Mouse (Mus musculus) granulocyte monocyte progenitor cell, adult 5-6 weeks (primary cell): ENCODE measurements at regions not wholly inside any gene's neighbourhood (a gene's known extent, or its start where the extent isn't known, plus 50 kb on each side); places are given as distances from the start of the nearest gene placed in this dataset.

ENCODE experiments used
- ATAC-seq: replicated peaks from 2 replicates; pipeline ENCODE4 v1.8.0; 2016; ENCODE audit warnings: mild to moderate bottlenecking, moderate TSS enrichment, inconsistent platforms; ENCODE audit not compliant: poor library complexity, severe bottlenecking

- ATAC-seq = no peak
Measured at GRCm38 (mm10) chr3:58135607-58136365, 278.7 kb upstream of the Tsc22d2 start.

- ATAC-seq = no peak
Measured at GRCm38 (mm10) chr3:58138726-58139585, 275.6 kb upstream of the Tsc22d2 start.

GRCm38 (mm10) chr3:58146108-58146507 lies 268.4 kb upstream of the Tsc22d2 start:
- ATAC-seq = no peak

- no peak for ATAC-seq
Measured at GRCm38 (mm10) chr3:58146762-58147161, 267.8 kb upstream of the Tsc22d2 start.

- no peak for ATAC-seq
Measured at GRCm38 (mm10) chr3:58153141-58153540, 261.4 kb upstream of the Tsc22d2 start.

GRCm38 (mm10) chr3:58153874-58154756 lies 260.4 kb upstream of the Tsc22d2 start:
- no peak for ATAC-seq

- ATAC-seq = peak; percentile 70
Measured at GRCm38 (mm10) chr3:58159384-58159783, 255.1 kb upstream of the Tsc22d2 start.

GRCm38 (mm10) chr3:58162238-58162637 lies 252.3 kb upstream of the Tsc22d2 start:
- no peak for ATAC-seq

- ATAC-seq = peak; percentile 89
Measured at GRCm38 (mm10) chr3:58163806-58164205, 250.7 kb upstream of the Tsc22d2 start.

GRCm38 (mm10) chr3:58166628-58167027 lies 247.9 kb upstream of the Tsc22d2 start:
- ATAC-seq = no peak

GRCm38 (mm10) chr3:58167121-58167520 lies 247.4 kb upstream of the Tsc22d2 start:
- no peak for ATAC-seq

GRCm38 (mm10) chr3:58167761-58168290 lies 246.7 kb upstream of the Tsc22d2 start:
- no peak for ATAC-seq

GRCm38 (mm10) chr3:58168522-58169185 lies 245.9 kb upstream of the Tsc22d2 start:
- no peak for ATAC-seq

GRCm38 (mm10) chr3:58169786-58170185 lies 244.7 kb upstream of the Tsc22d2 start:
- no peak for ATAC-seq

GRCm38 (mm10) chr3:58172096-58172495 lies 242.4 kb upstream of the Tsc22d2 start:
- ATAC-seq = no peak

GRCm38 (mm10) chr3:58173821-58174220 lies 240.7 kb upstream of the Tsc22d2 start:
- ATAC-seq = no peak

- ATAC-seq = no peak
Measured at GRCm38 (mm10) chr3:58181715-58182114, 232.8 kb upstream of the Tsc22d2 start.

- ATAC-seq = no peak
Measured at GRCm38 (mm10) chr3:58182299-58182698, 232.2 kb upstream of the Tsc22d2 start.

GRCm38 (mm10) chr3:58183279-58183678 lies 231.2 kb upstream of the Tsc22d2 start:
- no peak for ATAC-seq

GRCm38 (mm10) chr3:58200462-58200861 lies 214.1 kb upstream of the Tsc22d2 start:
- no peak for ATAC-seq
